ENCODE assay signal across 8 mouse cellular contexts in genomic region chr10:81498316-81499249, GRCm38 (mm10). TPM values are rescaled to one million over a fixed set of nuclear protein-coding genes. Genes with fewer than 3 reads are reported as not detected.
DNase-seq lines count a peak whose midpoint lies in the region; ATAC-seq and TF ChIP-seq lines count a peak whose summit lies in the region.
"Had no signal": no experiment of that assay in that cellular context is flagged by ENCODE, and none has a peak within 500 bp of the region (broad histone marks: within the 10 kb centered on the region; RNA-seq: fewer than 3 reads in every experiment).

No protein-coding gene starts in this region.

- H3K27ac ChIP-seq in hindbrain, embryonic 14.5 days = no peak overlapping the region
- no peak overlapping the region for H3K27ac ChIP-seq in hindbrain, embryonic 11.5 days (ENCODE audit: low read depth, low read length)
- peak overlapping the region; percentile 81 for H3K27ac ChIP-seq in thymus, adult 2 months (ENCODE audit: control insufficient read depth, insufficient read depth, low read length)

- H3K9me3 ChIP-seq in hindbrain, embryonic 14.5 days (ENCODE audit: control insufficient read depth, low read length) = no peaks in the 10 kb centered on the region
- H3K9me3 ChIP-seq in hindbrain, embryonic 11.5 days (ENCODE audit: control insufficient read depth, low read length) = no peaks in the 10 kb centered on the region

- no peak for ATAC-seq in hindbrain, embryonic 14.5 days (ENCODE audit: low FRiP score)
- no peak for ATAC-seq in hindbrain, embryonic 11.5 days (ENCODE audit: low FRiP score)

- 87% methylated on average over 38 of the region's 38 CpGs for WGBS in hindbrain, embryonic 14.5 days
- WGBS in hindbrain, embryonic 11.5 days = 88% methylated on average over 38 of the region's 38 CpGs
- WGBS in thymus, adult 2 months = 13% methylated on average over 38 of the region's 38 CpGs

- peaks cover 5% of the 10 kb centered on the region; the same call in 1 of the 2 replicates for H3K27me3 ChIP-seq in hindbrain, embryonic 14.5 days (ENCODE audit: control insufficient read depth, insufficient read depth, low read length)
- no peaks in the 10 kb centered on the region for H3K27me3 ChIP-seq in hindbrain, embryonic 11.5 days (ENCODE audit: control insufficient read depth, insufficient read depth, low read length)
- no peaks in the 10 kb centered on the region for H3K27me3 ChIP-seq in thymus, adult 2 months (ENCODE audit: control insufficient read depth, insufficient read depth, low read length)

- peaks cover 16% of the 10 kb centered on the region for H3K4me1 ChIP-seq in hindbrain, embryonic 14.5 days (replicated peaks; ENCODE audit: control insufficient read depth, insufficient read depth, low read length)
- H3K4me1 ChIP-seq in hindbrain, embryonic 11.5 days (replicated peaks; ENCODE audit: control insufficient read depth, insufficient read depth, low read length) = peaks cover 7% of the 10 kb centered on the region
- peaks cover 34% of the 10 kb centered on the region for H3K4me1 ChIP-seq in thymus, adult 2 months (replicated peaks; ENCODE audit: control insufficient read depth, insufficient read depth, low read length)

- TF ChIP-seq CTCF in thymus, adult 2 months (IDR thresholded peaks at IDR 0.05; ENCODE audit: borderline replicate concordance, control insufficient read depth, extremely low read depth, insufficient read depth, low read length, poor library complexity) = no peak

- H3K9ac ChIP-seq in hindbrain, embryonic 14.5 days = peak overlapping the region; percentile 20; the same call in 1 of the 2 replicates
- H3K9ac ChIP-seq in hindbrain, embryonic 11.5 days (ENCODE audit: low read depth, low read length) = no peak overlapping the region

- no peak overlapping the region for H3K4me3 ChIP-seq in hindbrain, embryonic 14.5 days (replicated peaks; ENCODE audit: low read length)
- no peak overlapping the region for H3K4me3 ChIP-seq in hindbrain, embryonic 11.5 days (ENCODE audit: low read depth, low read length)
- H3K4me3 ChIP-seq in thymus, adult 2 months (ENCODE audit: control insufficient read depth, insufficient read depth, low read length) = peak overlapping the region; percentile 69

- TF ChIP-seq POLR2A in thymus, adult 2 months (IDR thresholded peaks at IDR 0.05; ENCODE audit: control insufficient read depth, extremely low read depth, insufficient read depth, low read length, poor library complexity) = no peak

- H3K4me2 ChIP-seq in hindbrain, embryonic 14.5 days (replicated peaks) = no peak overlapping the region
- H3K4me2 ChIP-seq in hindbrain, embryonic 11.5 days (replicated peaks; ENCODE audit: low read depth, low read length) = no peak overlapping the region

- DNase-seq in hindbrain, embryonic 14.5 days (ENCODE audit: low spot score) = no peak
- no peak for DNase-seq in hindbrain, embryonic 11.5 days (ENCODE audit: low spot score)
- DNase-seq in thymus, adult 2 months = peak; percentile 39
- no peak for DNase-seq in thymus, postnatal 0 days (ENCODE audit: low spot score)
- DNase-seq in induced T-regulatory cell, adult 2 months (ENCODE audit: low read depth) = peak; percentile 60
- peak; percentile 66 for DNase-seq in thymus, postnatal 4 days
- no peak for DNase-seq in retina, postnatal 1 day
- DNase-seq: adrenal gland, adult 8-10 months had no signal

- no peaks in the 10 kb centered on the region for H3K36me3 ChIP-seq in hindbrain, embryonic 14.5 days (replicated peaks; ENCODE audit: control insufficient read depth, insufficient read depth)
- H3K36me3 ChIP-seq in hindbrain, embryonic 11.5 days (ENCODE audit: control insufficient read depth, insufficient read depth, low read length) = no peaks in the 10 kb centered on the region
- no peaks in the 10 kb centered on the region for H3K36me3 ChIP-seq in thymus, adult 2 months (ENCODE audit: control insufficient read depth, insufficient read depth, low read length)

RNA-seq across cellular contexts. Expression of gene S1pr4, which starts 1.3 kb away (rescaled TPM):
- 0.70 and 0.81 TPM in 2 replicates for polyA plus RNA-seq in hindbrain, embryonic 14.5 days (2014; fragmentation: Nextera tagmentation; extraction: Ambion mirVana)
- polyA plus RNA-seq in hindbrain, embryonic 11.5 days (2014; fragmentation: Nextera tagmentation; extraction: Ambion mirVana) = 0.15 and 0.24 TPM in 2 replicates
- polyA plus RNA-seq in thymus, adult 2 months (2012; rRNA removed) = 84.3 and 87.2 TPM in 2 replicates
- 22.2 and 25.6 TPM in 2 replicates for polyA plus RNA-seq in thymus, postnatal 0 days (2015; fragmentation: Nextera tagmentation; extraction: Ambion mirVana)

RNA-seq across cellular contexts. Expression of gene Ncln, which starts 2.4 kb away (rescaled TPM):
- 53.8 and 59.0 TPM in 2 replicates for polyA plus RNA-seq in hindbrain, embryonic 14.5 days (2014; fragmentation: Nextera tagmentation; extraction: Ambion mirVana)
- 43.5 and 46.9 TPM in 2 replicates for polyA plus RNA-seq in hindbrain, embryonic 11.5 days (2014; fragmentation: Nextera tagmentation; extraction: Ambion mirVana)
- polyA plus RNA-seq in thymus, adult 2 months (2012; rRNA removed) = 332 and 337 TPM in 2 replicates
- 39.4 and 45.5 TPM in 2 replicates for polyA plus RNA-seq in thymus, postnatal 0 days (2015; fragmentation: Nextera tagmentation; extraction: Ambion mirVana)

RNA-seq across cellular contexts. Expression of gene Celf5, which starts 16.1 kb away (rescaled TPM):
- 46.6 and 55.9 TPM in 2 replicates for polyA plus RNA-seq in hindbrain, embryonic 14.5 days (2014; fragmentation: Nextera tagmentation; extraction: Ambion mirVana)
- polyA plus RNA-seq in hindbrain, embryonic 11.5 days (2014; fragmentation: Nextera tagmentation; extraction: Ambion mirVana) = 12.7 and 13.7 TPM in 2 replicates
- 4.3 and 5.1 TPM in 2 replicates for polyA plus RNA-seq in thymus, adult 2 months (2012; rRNA removed)
- polyA plus RNA-seq in thymus, postnatal 0 days (2015; fragmentation: Nextera tagmentation; extraction: Ambion mirVana) = 0.04 and 0.25 TPM in 2 replicates

RNA-seq across cellular contexts. Expression of gene Gna15, which starts 25.4 kb away (rescaled TPM):
- polyA plus RNA-seq in hindbrain, embryonic 14.5 days (2014; fragmentation: Nextera tagmentation; extraction: Ambion mirVana) = 1.1 and 1.2 TPM in 2 replicates
- 0.56 and 0.66 TPM in 2 replicates for polyA plus RNA-seq in hindbrain, embryonic 11.5 days (2014; fragmentation: Nextera tagmentation; extraction: Ambion mirVana)
- 9.5 and 10.6 TPM in 2 replicates for polyA plus RNA-seq in thymus, adult 2 months (2012; rRNA removed)
- 3.5 TPM in 2 replicates for polyA plus RNA-seq in thymus, postnatal 0 days (2015; fragmentation: Nextera tagmentation; extraction: Ambion mirVana)

RNA-seq across cellular contexts. Expression of gene Nfic, which starts 43.1 kb away (rescaled TPM):
- 17.3 and 25.8 TPM in 2 replicates for polyA plus RNA-seq in hindbrain, embryonic 14.5 days (2014; fragmentation: Nextera tagmentation; extraction: Ambion mirVana)
- 10.9 and 11.9 TPM in 2 replicates for polyA plus RNA-seq in hindbrain, embryonic 11.5 days (2014; fragmentation: Nextera tagmentation; extraction: Ambion mirVana)
- 26.3 and 26.7 TPM in 2 replicates for polyA plus RNA-seq in thymus, adult 2 months (2012; rRNA removed)
- polyA plus RNA-seq in thymus, postnatal 0 days (2015; fragmentation: Nextera tagmentation; extraction: Ambion mirVana) = 21.5 and 21.9 TPM in 2 replicates

Comparison
In these comparisons a context has a peak if more than half of its experiments do, and no peak if none do; other contexts are left out.
1. DNase-seq: peak in thymus, adult 2 months (single experiment), induced T-regulatory cell, adult 2 months (single experiment) and thymus, postnatal 4 days (single experiment); none in hindbrain, embryonic 14.5 days (single experiment), hindbrain, embryonic 11.5 days (single experiment), thymus, postnatal 0 days (single experiment) and retina, postnatal 1 day (single experiment).
2. RNA of gene S1pr4, which starts 1.3 kb away (polyA plus RNA-seq): 84.3 to 87.2 TPM in thymus, adult 2 months and 22.2 to 25.6 TPM in thymus, postnatal 0 days; 0.70 to 0.81 TPM in hindbrain, embryonic 14.5 days and 0.15 to 0.24 TPM in hindbrain, embryonic 11.5 days; every median in the first group is over 10 times any median in the second.